Mouse (Mus musculus) heart, adult 2 months (tissue): Measurements from ENCODE around the gene Pcdh7.

Experiments used
- CTCF ChIP-seq: fragments of 200-600 bp; IDR thresholded peaks from 2 replicates; pipeline ENCODE4 v1.8.1; 2022; ENCODE audit warnings: antibody characterized with exemption, mild to moderate bottlenecking, moderate library complexity
- POLR2A ChIP-seq: fragments of 200-500 bp; IDR thresholded peaks from 2 replicates; pipeline ENCODE4 v1.6.1; 2011; ENCODE audit warnings: mild to moderate bottlenecking, low read depth, low read length, control low read depth; ENCODE audit not compliant: insufficient read depth

DNA sequence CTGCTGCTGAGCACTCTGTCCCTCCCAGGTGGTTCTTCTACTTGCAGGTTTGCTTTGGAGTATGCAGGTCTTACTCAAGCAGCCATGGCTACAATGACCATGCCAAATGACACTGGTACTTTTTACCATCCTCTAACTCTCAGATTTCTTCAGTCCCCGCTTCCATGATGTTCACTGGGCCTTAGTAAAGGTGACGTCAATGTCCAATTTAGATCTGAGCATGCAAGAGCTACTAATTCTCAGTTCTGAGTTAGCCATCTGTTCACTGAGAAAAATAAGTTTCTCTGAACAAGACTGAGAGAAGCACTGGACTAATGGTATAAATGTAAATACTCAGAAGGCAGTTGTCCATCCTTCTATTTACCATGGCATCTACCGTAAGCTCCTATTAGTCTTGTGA lies 457.8 kb downstream of the Pcdh7 start:
- no peak for TF ChIP-seq CTCF
- no peak for TF ChIP-seq POLR2A
